Mouse (Mus musculus) MN1 (cell line): ENCODE results near the gene Parva.

Source experiments
- DNase-seq: peaks from one replicate; pipeline ENCODE4 v3.0.0-alpha.2; 2016; ENCODE audit warnings: low spot score

The Parva gene

DNA sequence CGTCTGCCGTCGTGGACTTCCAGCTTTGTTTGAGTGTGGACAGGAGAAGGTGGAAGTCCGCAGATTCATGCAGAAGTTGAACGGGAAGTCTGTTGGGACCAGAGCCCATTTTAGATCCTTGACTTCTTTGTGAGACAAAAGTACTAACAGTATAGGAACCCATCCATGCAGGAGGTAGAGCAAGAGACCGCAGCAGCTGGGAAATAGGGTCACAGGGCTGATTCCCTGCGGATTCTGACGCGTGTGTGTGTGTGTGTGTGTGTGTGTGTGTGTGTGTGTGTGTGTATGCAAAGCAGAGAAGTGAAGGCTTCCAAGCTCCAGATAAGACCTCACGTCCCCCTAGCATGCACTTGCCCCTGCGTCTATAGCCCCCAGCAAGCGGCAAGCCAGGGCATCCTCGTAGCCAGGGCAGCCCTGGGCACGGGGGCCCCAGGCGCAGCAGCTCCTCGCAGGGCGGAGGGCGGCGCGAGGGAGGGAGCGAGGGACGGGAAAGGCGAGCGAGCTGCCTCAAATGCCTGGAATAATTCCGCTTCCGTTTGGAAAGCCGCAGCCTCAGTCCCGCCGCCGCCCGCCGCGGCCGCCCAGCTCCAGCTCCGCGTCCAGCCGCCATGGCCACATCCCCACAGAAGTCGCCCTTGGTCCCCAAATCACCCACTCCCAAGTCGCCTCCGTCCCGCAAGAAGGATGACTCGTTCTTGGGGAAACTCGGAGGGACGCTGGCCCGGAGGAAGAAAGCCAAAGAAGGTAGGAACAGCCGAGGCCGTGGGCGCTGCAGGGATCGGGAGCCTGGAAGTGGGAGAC lies at the start of gene Parva:
Gene Parva, plus strand, starts transcription at position 149 of the 801 bp plus-strand sequence.
- peak; percentile 73 for DNase-seq

DNA sequence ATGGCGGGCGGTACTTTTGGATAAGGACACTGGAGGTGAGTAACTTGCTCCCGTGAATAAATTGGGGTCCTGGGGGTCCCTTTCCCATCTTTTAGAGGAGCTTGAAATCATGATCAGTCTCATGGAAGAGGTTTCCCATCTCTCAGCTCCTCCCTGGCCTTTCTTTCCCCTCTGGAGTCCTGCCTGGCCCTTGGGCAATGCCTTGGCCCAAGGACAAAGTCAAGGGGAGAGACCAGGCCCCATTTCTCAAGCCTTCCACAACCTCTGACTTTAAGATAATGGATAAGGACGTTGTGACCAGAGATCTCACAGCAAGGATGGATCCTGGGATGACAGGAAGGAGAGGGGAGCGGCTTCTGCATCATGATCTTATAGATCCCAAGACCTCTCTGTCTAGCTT lies 49.2 kb upstream of the Parva start:
- no peak for DNase-seq

DNA sequence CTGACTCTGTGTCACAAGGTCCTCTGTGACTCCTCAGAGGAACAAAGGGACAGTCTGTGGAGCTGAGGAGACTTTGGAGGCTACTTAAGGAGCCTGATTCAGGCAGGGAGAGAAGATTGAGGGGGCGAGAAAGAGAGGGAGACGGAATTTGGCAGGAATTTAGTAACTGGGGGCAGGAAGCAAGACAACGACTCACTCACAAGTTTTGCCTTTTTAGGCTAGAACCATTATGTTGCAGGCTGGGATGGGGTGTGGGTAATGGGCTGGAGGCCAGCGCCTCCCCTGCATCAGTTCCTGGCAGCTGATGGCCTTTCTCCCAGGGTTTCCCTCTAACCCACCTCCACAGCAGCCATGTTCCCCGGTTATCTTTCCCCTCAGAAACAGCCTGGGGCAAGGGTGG lies 48.8 kb upstream of the Parva start:
- no peak for DNase-seq

DNA sequence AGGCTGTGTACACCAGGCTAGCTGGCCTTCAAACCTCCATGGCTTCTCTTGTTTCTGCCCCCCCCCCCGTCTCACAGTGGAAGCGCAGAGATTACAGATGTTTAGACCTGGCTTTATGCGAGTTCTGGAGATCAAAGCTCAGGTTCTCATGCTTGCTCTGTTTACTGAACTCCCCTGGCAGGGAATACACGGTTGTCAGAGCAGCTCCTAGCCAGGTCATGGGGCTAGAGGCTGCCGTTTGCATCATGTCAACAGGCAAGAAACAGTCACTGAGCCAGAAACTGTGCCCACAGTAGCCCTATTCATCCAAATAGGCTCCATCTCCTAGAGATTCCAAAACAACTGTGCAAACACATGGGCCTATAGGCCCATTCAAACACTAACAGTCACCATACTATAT lies 40.8 kb upstream of the Parva start:
- no peak for DNase-seq

DNA sequence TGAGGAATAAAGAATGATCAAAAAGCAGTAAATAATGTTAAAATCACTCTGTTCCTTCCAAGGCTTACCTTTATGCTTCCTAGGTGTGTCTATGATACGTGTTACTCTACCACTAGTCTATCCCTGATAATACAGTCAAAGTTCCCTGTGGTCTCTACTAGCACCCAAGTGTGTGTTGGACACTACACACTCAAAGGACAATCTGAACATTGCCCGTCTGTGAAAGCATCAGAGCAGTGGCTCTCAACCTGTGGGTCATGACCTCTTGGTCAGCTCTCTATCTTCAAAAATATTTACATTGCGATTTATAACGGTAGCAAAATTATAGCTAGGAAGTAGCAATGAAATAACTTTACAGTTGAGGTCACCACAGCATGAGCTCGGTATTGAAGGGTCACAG lies 39.4 kb upstream of the Parva start:
- no peak for DNase-seq

DNA sequence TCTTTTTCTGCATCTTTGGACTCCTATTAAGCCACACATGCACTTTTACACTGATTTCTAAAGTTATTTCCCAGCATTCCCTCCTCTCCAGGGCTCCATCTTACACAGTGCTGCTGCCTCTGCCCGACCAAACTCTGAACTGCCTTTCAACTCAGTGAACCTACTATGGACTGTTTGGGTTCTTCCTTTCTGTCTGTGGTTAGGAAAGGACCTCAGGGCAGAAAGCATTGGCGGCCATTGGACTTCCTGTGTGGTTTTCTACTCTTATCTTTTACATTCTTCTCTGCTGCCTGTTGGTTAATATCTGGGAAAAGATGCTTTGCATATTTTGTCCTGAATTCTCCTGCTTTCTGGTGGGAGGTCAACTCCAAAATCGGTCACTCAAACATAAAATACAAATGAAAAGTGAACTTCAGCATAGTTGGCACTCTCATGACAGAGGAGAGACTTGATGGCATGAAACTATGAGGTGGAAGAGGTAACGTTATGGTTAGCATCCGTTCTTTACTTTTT lies 38.9 kb upstream of the Parva start:
- no peak for DNase-seq

DNA sequence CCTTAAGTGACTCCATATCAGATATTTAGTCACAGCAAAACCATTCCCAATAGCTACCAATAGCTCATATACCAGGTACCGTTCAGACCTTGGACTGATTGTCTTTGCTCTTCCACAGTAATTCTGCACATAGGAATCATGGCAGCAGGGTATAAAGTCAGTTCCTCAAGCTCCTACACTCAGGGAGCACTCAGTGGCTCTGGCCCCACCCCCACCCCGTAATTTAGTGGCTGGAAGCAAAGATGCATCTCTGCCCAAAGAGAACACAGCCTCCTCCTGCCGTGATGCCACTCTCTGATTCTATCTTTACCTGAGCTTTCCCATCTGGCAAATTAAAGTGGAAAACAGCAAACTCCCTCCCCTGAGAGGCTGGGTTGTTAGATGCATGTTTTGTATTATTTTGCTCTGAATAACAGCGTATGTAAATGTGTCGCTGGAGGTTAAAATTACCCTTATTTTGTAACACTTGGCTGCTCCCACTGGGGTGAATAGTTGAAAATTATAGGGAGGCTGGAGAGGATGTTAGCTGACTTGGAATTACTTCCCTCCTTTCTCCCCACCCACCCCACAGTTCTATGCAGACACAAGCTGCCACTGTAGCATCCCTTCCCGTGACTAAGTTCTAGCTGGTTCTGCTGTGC lies 37.6 kb upstream of the Parva start:
- DNase-seq, result peak; percentile 51

DNA sequence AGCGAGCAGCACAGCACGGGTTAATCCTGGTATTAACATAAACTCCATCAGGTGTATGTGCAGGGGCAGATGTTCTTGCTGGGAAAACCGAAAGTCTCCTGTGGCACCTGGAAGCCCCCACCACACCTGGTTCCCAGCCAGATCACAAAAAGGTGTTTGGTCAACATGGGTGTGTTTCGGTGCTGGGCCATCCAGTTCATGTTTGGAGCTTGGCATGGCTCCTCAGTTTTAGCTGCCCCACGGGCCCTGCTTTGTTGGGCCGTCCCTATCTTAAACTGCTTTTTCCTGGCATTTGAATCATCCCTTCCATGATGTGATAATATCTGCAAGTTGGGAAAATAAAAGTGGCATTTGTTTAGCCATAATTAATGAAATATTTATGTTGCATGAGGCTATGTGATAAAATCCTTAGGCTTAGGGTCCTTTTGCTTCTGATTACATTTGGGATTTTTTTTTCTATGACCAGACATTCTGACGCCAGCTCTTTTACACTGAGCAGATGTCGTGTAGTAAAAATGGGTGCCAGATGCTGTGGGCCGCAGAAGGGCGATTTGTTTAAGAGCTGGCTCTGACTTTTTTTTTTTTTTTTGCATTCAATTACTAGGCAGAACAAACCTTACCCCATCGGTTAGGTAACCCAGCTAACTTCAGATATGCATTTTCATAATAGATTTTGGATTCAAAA lies 36.9 kb upstream of the Parva start:
- peak; percentile 86 for DNase-seq

DNA sequence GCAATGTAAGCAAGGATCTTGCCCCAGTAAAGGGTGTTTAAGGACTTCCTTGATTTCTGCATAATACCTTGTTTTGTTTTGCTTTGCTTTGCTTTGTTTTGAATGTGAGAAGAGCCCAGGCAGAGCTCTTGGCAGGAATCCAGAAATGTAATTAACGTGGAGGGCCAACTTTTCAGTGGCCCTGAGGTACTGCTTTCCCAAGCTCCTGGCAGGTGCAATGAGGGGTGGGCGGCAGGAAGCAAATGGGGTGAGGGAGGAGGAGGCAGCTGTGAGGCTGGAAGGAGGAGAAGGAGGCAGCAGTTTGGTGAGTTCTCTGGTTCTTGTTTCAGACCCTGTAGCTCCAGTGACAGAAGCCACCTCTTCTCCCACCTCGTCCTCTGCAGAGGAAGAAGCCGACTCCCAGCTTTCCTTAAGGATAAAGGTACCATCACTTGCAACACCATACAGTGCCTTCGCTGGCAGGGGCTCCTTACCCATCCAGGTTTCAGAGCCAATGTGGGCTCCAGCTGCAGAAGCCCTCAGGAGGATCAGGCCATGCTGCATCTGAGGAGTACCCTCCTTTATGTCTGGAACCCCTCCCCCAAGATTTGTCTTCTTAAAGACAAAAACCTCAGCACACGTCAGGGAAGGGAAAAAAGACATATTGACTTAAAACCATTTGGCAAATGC lies 36.2 kb upstream of the Parva start:
- DNase-seq, result peak; percentile 72

DNA sequence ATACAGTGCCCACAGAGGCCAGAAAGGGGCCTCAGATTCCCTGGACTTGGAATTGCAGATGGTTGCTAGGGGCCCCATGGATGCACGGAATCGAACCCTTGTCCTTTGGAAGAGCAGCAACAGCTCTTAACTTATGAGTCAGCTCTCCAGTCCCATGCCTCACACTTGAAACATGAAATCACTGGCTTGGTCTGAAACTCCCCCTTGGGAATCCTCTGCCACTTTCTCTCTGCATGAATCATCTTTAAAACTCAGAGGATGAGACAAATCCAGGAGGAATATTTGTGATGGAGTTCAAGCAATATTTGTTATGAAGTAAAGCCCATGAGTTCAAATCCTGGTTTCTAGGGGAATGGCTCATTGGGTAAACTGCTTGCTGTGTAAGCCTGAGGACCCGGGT lies 29.5 kb upstream of the Parva start:
- peak; percentile 46 for DNase-seq

DNA sequence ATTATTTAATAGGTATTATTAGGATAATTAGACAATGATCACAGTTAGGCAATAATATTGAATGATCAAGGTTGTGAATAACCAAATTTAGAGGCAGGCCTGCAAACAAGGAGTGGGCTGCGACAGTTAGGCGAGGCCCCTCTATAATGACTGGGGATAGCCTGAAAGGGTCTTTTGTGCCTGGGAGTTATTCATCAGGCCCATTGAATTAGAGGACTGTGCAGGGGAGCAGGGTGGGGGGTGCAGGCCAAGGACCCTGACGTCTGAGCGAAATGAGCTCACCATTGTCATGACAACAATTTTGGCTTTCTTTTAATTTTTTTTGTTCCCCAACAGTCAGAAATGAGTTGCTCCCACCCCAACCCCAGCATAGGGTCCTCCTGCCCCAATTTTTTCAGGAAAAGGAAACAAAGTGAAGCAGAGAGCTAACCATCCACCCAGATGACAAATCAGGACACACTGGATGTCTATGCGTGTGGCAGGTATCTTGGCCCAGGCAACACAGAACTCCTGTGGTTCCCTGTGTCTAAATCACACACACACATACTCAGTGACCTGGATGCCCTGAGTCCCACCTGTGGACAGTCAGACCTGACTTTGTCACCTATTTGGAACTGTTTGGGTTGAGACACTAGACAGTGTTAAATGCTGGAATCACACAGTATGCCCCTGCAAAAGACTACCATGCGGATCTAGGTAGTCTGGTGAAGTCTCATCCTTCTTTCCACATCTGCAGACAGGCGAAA lies 27.7 kb upstream of the Parva start:
- DNase-seq, result no peak

DNA sequence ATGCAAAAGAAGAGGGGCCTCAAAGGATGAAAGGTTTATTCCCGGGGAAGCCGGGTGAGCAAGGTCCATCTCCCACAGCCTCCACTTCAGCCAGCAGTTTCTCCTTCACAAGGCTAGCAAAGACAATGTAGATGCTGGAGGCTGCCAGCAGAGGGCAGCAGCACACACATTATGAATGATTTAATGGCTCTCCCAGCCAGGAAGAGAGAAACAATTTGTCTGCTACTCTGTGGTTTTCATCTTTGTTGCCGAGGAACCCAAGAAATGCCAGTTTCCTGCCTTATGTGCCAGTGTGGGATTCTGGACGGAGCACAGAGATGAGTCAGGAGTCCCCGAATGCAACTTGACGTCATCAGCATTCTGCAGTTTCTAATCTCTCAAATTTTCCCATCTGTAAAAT lies 27.1 kb upstream of the Parva start:
- DNase-seq, result peak; percentile 82

DNA sequence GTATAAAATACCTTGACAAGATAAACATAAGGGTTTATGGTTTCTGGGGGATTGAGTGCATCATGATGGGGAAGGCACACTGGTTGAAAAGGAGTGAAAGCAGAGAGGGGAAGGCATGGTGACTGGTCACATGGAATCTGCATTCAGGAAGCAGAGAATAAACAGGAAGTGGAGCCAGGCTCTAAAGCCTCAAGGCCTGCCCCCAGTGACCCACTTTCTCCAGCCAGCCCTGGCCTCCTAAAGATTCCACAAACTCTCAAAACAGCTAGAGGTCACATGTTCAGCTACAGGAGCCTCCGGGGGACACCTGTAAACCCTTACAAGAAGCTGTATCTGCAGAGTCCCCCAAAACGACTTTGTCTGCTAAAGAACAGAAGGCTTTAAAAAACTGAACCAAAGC lies 22.2 kb upstream of the Parva start:
- DNase-seq, result peak; percentile 17

DNA sequence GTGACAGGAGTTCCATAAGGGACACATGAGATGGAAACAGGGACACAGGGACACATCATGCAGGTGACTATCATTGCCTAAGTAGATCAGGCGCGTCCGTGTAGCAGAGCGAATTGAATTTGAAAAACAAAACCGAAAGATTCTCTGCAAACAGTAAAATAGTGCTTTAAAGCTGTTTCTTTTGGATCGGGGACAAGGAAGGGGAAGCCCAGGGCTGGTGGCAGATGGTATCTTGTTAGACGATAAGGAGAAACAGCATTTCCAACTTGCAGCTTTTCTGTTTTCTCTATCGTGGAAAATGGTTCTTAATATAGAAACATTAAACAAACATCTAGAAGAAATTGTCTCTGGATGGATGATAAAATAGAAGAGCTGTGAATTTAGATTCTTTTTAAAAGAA lies 21.7 kb upstream of the Parva start:
- peak; percentile 21 for DNase-seq

DNA sequence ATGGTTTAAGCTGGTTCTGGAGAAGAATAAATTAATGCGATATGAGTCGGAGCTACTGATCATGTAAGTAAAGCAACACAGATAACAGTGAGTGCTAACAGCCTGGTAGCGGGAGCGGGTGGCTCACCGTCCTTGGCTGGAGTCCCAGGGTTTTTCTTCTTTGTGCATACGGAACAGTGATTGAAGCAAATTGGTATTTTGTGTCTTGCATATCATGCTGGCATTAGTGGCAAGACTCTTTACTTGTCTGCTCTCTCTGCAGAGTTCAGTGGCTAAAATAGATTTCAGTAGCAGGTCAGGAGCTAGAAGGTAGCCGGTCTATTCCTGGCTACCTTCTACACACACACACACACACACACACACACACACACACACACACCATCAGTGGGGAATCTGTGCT lies 19.7 kb upstream of the Parva start:
- peak; percentile 49 for DNase-seq

DNA sequence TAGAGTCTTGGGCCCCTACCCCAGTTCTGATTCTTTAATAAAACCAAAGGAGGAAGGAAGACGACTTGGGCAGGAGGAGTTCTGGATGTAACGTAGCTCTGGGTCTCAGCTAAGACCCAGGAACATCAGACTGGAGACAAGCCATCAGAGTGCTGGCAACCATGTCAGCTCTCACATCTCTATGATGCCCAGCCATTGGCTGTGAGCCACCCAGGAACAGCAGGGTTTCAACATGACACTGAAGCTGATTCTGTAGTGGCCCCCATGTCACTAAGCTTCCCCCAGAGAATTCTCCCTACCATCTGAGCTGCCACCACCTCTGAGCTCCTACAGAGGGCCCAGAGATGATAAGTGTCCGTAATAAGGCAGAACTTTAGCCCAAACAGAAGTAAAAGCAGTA lies 17.3 kb upstream of the Parva start:
- DNase-seq, result no peak

DNA sequence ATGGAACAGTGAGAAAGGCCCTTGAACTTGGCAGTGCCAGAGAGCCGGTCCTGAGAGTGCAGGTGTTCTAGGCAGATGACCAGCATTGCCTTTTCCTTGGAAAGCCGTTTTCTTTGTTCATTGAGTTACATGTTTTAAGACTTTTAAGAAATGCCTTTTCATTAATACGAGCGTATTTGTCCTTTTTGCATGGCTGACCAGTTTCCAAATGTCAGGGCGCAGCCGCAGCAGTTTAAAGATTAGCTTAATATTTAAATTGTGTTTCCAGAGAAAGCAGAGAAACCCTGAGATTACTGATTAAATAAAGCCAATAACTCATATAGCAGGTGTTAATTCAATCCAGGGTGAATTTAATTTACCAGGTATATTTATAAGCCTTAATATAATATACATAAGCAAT lies 14.0 kb upstream of the Parva start:
- DNase-seq, result no peak

DNA sequence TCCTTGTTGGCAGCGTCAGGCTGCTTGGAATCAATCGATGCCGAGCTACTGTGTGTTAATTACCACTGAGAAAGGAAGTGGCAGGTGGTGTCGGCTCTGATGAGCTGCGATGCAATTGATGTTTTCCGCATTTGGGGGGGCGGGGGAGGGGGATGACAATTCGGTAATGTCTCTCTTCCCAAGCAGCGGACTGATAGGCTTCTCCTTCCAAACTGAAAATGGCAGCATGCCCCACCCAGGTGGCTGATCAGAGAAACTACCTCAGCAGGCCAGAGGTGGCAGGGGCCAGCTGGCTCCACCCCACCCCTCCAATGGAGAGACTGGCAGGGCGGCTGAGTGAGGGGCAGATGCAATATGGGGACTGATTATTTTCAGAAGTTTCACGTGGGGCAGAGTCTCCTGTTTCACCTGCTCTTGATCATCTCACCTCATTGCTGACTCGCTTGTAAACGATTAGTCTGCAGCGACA lies 11.2 kb upstream of the Parva start:
- DNase-seq, result no peak

DNA sequence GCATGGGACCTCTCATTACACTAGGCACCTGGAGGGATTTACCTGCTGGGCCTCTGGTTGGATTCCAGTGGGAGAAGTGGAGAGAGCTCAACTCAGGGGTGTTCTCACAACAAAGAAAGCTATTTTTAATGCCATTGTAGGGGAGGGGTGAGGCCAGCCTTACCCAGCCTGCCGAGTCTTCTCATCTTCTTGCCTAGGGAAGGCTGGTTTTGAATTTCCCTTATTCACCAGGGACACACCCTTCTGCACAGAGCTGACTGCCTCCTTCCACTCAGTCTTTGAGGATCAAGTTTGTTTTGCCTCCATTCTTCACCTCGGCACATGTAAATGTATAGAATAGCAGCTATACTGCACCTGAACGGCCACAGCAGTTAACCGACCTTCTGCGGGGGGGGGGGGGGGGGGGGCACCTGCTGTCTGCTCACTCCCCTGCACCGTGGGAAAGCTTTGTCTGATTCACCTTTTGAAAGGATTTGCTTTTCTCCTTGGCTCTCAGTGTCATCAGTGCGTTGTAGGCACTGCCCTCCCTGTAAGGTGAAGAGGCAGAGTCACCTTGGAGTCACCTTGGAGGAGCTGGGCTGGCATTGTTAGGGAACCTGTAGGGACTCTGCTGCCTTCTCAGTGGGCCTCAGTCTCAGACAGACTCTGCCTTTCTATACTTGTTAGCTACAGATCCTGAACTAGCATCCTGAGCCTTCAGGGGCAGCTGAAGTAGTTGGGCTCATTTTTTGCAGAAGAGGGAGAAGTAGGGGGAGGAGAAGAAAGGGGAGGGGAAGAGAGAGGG lies 10.4 kb upstream of the Parva start:
- no peak for DNase-seq

DNA sequence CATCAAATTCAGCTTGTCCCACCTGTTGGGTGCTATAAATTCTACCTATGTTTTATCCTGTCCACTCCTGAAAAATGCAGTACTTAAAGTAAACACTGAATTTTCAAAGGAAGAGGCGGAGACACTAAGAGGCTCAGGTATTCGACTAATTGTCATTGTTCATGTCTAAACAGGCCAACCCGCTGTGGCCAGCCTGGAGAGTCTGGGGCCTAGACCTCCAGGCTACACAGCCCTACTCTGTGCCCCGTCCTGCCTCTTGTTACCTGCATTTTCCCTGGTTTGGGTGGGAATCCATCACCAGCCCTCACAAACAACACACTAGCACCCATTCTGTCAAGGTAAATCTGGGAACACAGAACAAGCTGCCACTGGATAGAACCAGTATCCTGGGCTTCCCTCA lies 9.7 kb upstream of the Parva start:
- no peak for DNase-seq

DNA sequence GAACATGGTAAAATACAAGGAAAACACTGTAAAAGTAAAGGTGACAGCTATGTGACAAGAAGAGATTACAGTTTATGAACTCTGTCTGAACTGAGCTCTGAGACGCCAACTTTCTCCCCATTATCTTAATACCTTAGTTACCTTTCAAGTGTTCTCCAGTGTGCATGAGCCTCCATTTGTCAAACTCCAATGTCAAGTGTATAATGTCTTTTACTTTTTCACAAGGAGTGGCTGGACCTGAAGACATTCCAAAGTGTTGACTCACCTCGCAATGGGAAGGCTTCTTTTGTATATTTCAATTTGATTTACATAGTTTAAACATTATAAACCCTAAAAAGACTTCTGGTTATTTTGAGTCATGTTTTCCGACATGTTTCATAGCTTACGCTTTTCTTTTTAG lies 3.9 kb upstream of the Parva start:
- no peak for DNase-seq
